7 mouse cellular contexts compared by ENCODE assay signal in the genomic region with DNA sequence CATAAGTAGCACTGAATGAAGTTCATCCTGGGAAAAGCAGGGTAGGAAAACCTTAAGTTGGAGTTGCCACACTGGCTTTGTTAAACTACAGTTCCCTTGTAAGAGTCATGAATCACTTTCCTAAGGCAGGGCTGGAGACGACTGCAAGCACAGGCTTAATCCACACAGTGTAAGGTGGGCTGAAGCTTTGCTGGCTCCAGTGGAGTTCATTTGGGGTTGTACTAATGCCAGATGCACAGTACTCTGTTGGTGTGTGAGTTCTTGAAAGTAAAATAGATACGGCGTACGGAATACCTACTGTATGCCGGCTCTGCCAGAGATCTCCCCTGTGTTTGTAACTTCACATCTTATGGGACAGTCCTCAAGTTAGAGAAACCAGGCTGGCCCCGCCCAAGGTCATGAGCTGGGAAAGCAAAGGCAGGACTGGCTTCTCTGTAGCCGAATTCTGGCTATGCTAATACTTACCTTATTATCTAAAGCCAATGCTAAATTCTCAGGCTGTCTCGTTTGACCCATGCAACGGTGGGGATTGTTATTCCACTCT. TPM values are rescaled to one million over a fixed set of nuclear protein-coding genes. Genes with fewer than 3 reads are reported as not detected.
DNase-seq lines count a peak whose midpoint lies in the region; ATAC-seq lines count a peak whose summit lies in the region.

No protein-coding gene starts in this region.

- no peaks in the 10 kb centered on the region for H3K27me3 ChIP-seq in heart, embryonic 10.5 days (ENCODE audit: insufficient read depth, poor library complexity, severe bottlenecking)
- H3K27me3 ChIP-seq in stomach, embryonic 14.5 days (ENCODE audit: control insufficient read depth, insufficient read depth, low read length), result no peaks in the 10 kb centered on the region

- peak overlapping the region; percentile 65 for H3K4me3 ChIP-seq in heart, embryonic 10.5 days
- H3K4me3 ChIP-seq in stomach, embryonic 14.5 days (ENCODE audit: low read depth, low read length), result peak overlapping the region; percentile 39

- no peaks in the 10 kb centered on the region for H3K9me3 ChIP-seq in heart, embryonic 10.5 days
- H3K9me3 ChIP-seq in stomach, embryonic 14.5 days (ENCODE audit: control insufficient read depth, low read depth, low read length), result no peaks in the 10 kb centered on the region

- H3K9ac ChIP-seq in stomach, embryonic 14.5 days (replicated peaks; ENCODE audit: low read depth, low read length), result peak overlapping the region; percentile 40

- DNase-seq in ovary, postnatal 36 days (ENCODE audit: low spot score), result peak; percentile 50
- DNase-seq in ovary, postnatal 10 days (ENCODE audit: low spot score), result no peak
- DNase-seq in heart, embryonic 10.5 days (ENCODE audit: low spot score), result no peak
- DNase-seq in kidney, postnatal 4 days, result peak; percentile 22 to 29
- no peak for DNase-seq in urinary bladder, postnatal 4 days (ENCODE audit: low spot score in 2 of 2)
- no peak for DNase-seq in left cerebral cortex, postnatal 25 days (ENCODE audit: low spot score in 2 of 2)

- H3K4me2 ChIP-seq in stomach, embryonic 14.5 days (replicated peaks; ENCODE audit: low read depth, low read length), result peak overlapping the region; percentile 62

- H3K27ac ChIP-seq in heart, embryonic 10.5 days, result peak overlapping the region; percentile 96
- H3K27ac ChIP-seq in stomach, embryonic 14.5 days (ENCODE audit: low read length), result peak overlapping the region; percentile 79; the same call in 1 of the 2 replicates

- intact Hi-C loops in left cerebral cortex, postnatal 25 days (cut with DNase I), result loop anchor here (2.0 kb wide), 1 partner anchor 68 kb away; no protein-coding TSS in a partner anchor

- H3K36me3 ChIP-seq in heart, embryonic 10.5 days, result no peaks in the 10 kb centered on the region
- no peaks in the 10 kb centered on the region for H3K36me3 ChIP-seq in stomach, embryonic 14.5 days (ENCODE audit: control insufficient read depth, insufficient read depth, low read length)

- 64% methylated on average over 9 of the region's 9 CpGs for WGBS in heart, embryonic 10.5 days
- WGBS in stomach, embryonic 14.5 days, result 55% methylated on average over 9 of the region's 9 CpGs

- H3K4me1 ChIP-seq in heart, embryonic 10.5 days, result peaks cover 29% of the 10 kb centered on the region
- H3K4me1 ChIP-seq in stomach, embryonic 14.5 days (ENCODE audit: control insufficient read depth, insufficient read depth, low read length), result peaks cover 13% of the 10 kb centered on the region

- ATAC-seq in stomach, embryonic 14.5 days (ENCODE audit: insufficient number of reproducible peaks, insufficient read depth, low FRiP score, low read depth), result peak; percentile 39

RNA-seq across cellular contexts. Expression of gene Sspn, which starts 3.3 kb away (rescaled TPM):
- 26.6 and 46.8 TPM in 2 replicates for polyA plus RNA-seq in heart, embryonic 10.5 days (2016; fragmentation: Nextera tagmentation; extraction: Ambion mirVana)
- polyA plus RNA-seq in stomach, embryonic 14.5 days (2014; fragmentation: Nextera tagmentation; extraction: Ambion mirVana), result 10.0 and 10.3 TPM in 2 replicates
- total RNA-seq in left cerebral cortex, postnatal 25 days (2021), result 1 to 10 TPM; 3.9 to 4.1 TPM

Comparison
In these comparisons a context has a peak if more than half of its experiments do, and no peak if none do; other contexts are left out.
1. DNase-seq: peak in ovary, postnatal 36 days (single experiment) and kidney, postnatal 4 days (2 of 2); none in ovary, postnatal 10 days (single experiment), heart, embryonic 10.5 days (single experiment), urinary bladder, postnatal 4 days (0 of 2) and left cerebral cortex, postnatal 25 days (0 of 2).